Mouse (Mus musculus): ENCODE measurements around the gene Hdhd5.

The Hdhd5 gene

DNA sequence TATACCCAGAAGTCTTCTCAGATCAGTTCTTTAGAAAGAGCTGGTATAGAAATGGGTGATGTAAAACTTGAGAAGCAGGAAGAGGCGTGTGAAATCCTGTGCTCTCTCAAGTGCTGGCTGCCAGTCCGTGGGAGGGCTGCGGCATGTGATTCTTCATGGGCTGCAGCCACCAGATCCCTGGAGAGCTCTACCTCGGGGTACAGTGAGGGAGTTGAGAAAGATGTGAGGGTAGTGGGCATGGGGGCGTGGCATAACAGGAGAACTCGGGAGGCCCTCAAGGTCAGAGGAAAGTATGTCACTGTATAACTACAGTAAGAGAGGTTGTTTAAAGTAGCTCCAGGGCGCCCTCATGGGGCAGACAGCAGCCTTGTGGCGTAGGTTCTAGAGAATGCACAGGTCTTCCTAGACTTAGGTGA lies 47.9 kb downstream of the Hdhd5 start:
- peak; percentile 66 for DNase-seq (ENCODE audit: low spot score)

DNA sequence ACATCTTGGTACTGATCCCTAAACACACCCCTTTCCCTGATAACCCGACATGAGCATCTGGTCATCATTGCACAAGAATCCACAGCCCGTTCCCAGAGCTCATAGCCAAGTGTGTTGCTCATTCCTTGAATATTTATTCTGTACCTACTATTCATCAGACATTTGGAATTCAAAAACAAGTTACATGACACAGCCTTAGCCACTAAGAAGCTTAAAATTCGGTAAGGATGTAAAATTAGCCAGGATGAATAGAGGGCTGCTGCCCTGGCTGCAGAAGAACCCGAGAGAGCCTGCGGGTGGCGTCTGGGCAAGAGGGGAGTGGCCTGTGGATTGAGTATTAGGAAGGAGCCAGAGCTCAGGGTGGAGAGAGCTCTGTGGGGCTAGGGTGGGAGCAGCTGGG lies 48.4 kb downstream of the Hdhd5 start:
- no peak for DNase-seq (ENCODE audit: low spot score)

DNA sequence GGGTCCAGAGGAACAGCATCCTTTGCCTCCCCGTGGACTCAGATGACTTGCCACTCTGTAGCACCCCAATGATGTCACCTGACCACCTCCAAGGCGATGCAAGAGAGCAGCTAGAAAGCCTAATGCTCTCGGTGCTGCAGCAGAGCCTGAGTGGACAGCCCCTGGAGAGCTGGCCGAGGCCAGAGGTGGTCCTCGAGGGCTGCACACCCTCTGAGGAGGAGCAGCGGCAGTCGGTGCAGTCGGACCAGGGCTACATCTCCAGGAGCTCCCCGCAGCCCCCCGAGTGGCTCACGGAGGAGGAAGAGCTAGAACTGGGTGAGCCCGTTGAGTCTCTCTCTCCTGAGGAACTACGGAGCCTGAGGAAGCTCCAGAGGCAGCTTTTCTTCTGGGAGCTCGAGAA lies 49.1 kb downstream of the Hdhd5 start:
- DNase-seq (ENCODE audit: low spot score) = no peak

DNA sequence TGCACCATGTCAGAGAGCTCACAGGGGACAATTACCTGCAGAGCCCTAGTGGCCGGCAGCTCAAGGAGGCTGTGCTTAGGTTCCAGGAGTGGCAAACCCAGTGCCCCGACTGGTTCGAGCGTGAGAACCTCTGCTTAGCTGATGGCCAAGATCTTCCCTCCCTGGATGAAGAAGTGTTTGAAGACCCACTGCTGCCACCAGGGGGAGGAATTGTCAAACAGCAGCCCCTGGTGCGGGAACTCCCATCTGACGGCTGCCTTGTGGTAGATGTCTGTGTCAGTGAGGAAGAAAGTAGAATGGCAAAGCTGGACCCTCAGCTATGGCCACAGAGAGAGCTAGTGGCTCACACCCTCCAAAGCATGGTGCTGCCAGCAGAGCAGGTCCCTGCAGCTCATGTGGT lies 49.6 kb downstream of the Hdhd5 start:
- no peak for DNase-seq (ENCODE audit: low spot score)

DNA sequence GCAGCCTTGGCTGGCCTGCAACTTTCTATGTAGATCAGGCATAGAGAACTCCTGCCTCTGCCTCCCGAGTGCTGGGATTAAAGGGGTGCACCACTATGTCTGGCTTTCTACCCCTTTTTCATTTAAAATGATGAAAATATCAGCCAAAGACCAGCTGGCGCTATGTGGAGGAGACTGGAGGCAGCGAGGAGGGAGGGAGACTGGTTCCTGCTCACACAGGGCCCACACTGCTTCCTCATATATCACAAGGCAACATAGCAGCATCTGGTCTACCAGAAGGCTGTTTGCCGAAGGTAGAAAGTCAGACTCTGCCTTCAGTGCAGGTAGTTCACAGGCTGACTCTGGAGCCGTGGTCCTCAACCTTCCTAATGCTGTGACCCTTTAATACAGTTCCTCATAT lies 50.8 kb downstream of the Hdhd5 start:
- no peak for DNase-seq (ENCODE audit: low spot score)

DNA sequence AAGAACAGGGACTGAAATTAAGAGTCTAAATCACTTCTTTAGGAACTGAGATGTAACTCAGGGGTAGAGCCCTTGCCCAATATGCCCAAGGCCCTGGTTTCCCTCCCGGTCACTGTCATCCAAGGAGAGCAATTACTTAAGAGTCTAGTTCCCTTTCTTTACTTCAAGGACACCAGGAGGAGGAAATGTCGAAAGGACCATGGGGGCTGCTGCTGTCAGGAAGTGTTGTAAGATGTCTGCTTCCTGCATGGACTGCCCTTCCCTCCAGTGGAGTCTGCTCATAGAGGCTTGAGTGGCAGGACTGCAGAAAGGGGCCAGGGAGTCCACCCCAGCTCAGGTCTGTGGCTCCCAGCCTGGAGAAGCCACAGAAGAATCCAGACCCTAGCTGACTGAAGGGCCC lies 51.8 kb downstream of the Hdhd5 start:
- DNase-seq (ENCODE audit: low spot score) = no peak

DNA sequence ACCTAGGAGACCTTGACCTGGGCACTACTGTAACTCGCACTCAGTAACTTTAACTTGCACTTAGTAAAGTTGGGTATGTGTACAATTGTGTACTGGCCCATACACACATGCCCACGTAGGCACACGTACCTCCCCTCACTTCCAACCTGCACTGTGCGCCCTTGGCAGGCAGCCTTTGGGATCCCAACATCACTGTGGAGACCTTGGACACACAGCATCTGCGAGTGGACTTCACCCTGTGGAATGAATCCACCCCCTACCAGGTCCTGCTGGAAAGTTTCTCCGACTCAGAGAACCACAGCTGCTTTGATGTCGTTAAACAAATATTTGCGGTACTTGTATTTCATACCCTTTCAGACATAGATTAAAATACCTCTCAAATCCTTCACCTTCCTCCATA lies 55.8 kb downstream of the Hdhd5 start:
- no peak for DNase-seq (ENCODE audit: low spot score)

DNA sequence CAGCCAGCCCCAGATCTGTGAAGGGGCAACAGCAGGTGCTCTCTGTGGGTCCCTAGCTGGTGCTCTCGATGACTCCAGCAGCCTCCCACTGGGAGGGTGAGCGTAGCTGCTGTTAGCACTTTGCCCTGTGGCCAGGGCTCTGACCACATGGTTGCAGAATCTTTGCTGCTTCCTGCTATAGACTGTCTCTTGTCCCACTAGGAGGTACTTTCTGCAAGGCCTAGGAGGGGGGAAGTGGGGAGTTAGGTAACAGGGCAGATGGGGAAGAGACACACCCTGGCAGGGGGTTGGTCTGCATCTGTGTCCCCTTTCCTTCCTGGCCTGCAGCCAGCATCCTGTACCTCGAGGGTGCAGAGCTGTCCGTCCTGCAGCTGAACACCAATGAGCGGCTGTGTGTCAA lies 57.7 kb downstream of the Hdhd5 start:
- no peak for DNase-seq (ENCODE audit: low spot score)

DNA sequence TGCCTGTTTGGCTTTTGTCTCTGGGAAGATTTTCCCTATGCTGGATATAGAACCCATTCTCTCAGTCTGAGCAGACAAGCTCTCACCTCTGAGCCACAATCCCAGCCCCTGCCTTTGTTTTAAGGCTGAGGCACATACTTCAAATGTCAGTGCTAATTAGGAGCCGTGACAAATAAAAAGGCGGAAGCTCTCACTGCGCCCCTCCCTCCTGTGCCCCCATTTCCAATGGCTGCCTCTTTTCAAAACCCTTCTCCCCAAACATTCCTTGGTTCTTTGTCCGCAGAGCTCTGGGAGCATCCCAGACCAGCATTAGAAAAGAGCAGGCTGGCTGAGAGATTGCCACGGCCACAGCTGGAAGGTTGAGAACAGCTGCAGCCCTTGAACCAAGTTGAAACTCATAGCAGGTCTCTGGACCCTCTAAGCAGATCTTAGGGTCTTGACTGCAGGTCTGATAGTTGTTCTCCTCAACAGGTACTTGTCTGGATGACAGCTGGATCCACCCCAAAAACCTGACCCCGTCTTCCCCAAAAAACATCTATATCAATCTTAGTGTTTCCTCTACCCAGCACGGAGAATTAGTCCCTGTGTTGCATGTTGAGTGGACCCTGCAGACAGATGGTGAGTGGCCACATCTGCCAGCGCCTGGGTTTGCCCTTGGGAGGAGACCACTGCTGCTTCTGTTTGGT lies 58.5 kb downstream of the Hdhd5 start:
- DNase-seq (ENCODE audit: low spot score) = no peak

DNA sequence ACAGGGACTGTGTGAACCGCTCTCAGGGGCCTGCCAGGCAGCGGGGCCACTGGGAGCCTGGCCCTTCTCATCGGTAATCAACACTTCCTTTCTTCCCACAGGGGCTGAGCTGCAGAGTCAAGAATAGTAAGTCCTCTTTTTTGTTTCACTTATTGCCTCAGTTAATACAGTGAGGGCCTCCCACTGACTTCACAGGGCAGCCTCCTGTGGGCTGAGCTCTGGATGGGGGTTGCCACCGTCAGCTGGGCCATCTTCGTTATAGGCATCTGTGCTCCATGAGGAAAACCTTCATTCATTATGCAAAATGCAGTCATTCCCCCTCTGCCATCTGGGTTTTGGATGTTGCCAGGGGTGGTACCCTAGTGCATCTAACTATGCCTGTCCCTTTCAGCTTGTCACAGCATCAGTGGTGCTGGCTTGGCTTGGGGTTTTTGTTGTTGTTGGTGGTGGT lies 59.1 kb downstream of the Hdhd5 start:
- no peak for DNase-seq (ENCODE audit: low spot score)

DNA sequence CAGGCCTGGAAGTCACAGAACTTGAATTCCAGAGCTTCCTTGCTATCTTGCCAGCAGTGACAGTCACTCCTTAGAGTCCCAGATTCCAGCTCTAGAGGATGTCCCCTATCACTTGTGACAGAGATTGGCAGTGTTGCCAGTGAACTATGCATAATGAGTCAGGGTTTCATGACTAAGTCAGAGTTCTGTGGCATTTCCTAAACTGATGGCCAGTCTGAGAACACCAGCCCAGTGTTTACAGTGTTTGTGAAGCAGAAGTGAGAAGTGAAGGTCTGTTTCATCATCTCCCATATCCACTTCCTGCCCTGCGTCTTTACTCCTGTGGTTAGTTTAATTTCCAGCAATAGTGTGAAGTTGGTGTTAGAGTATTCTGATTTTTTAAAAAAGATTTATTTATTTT lies 60.5 kb downstream of the Hdhd5 start:
- DNase-seq (ENCODE audit: low spot score) = no peak

DNA sequence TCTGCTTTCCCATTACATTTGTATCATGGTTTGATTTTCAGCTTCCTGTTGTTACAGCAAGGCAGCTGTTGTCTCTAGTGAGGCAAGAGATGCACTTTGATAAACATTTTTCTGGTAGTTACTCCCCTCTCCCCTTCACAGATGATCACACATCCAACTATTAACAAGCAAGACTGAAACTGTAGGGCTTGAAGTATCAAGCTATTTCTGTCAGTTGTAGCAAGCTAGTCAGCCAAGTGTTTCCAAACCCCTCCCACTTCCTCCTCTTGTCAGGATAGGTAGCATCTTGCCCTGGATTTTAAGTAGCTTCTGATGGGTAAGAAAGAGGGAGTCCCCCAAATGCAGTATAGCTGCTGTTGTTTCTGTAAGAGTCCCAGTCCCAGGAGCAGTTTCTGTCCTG lies 61.3 kb downstream of the Hdhd5 start:
- no peak for DNase-seq (ENCODE audit: low spot score)

DNA sequence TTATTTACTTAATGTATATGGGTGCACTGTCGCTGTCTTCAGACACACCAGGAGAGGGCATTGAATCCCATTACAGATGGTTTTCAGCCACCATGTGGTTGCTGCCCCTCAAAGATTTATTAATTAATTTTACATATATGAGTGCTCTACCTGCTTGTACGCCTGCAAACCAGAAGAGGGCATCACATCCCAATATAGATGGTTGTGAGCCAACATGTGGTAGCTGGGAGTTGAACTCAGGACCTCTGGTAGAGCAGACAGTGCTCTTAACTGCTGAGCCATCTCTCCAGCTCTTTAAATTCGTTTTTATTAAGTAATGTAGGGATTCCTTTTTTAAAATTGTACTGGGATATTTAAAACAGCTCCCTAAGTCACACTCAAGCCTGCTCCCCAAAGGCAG lies 61.9 kb downstream of the Hdhd5 start:
- no peak for DNase-seq (ENCODE audit: low spot score)

DNA sequence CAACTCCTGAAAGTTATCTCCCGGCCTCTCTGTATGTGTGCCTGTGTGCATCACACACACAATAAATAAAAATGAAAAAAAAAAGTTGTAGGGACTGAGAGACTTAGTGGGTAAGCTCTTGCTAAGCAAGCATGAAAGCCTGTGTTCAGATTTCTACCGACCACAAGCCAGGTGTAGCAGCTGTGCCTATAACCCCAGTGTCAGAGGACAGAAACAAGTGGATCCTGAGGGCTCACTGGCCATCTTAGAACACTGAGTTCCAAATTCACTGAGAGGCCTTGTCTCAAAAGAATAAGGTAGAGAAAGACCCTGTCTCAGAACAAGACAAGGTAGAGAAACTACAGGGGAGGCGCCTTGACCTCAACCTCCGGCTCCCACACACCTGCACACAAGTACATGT lies 62.9 kb downstream of the Hdhd5 start:
- no peak for DNase-seq (ENCODE audit: low spot score)

DNA sequence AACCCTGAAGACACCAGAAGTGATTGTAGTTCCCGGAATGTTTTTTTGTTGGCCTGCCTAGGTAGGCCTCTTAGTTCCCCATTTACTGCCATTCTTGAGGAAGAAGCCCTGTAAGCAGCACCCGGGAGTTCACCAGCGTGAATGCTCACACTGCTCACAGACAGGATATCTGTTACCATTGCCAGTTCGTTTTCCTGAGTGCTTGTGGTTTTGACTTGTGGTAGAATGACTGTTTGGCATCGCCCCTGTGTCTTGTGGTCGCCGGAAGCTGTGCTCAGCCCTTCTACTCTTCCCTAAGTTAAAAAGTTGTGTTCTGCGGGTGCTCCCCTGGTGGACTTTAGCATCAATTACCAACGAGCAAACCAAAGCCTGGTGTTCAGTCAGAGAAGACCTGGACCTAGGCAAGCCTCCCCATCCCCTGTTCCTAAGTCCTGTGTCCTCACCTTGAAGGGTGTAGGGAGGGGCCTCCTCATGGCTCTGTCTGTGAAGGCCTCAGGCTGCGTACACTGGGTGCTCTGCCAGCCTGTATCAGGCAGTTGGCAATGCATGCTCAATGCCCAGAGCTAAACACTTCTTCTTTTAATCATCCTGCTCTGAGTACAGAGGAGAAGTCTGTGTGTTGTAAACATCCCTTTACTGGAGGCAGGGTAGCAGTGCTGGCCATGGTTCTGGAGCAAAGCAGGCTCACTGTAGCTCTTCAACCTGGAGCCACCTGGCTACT lies 64.3 kb downstream of the Hdhd5 start:
- DNase-seq (ENCODE audit: low spot score) = no peak

DNA sequence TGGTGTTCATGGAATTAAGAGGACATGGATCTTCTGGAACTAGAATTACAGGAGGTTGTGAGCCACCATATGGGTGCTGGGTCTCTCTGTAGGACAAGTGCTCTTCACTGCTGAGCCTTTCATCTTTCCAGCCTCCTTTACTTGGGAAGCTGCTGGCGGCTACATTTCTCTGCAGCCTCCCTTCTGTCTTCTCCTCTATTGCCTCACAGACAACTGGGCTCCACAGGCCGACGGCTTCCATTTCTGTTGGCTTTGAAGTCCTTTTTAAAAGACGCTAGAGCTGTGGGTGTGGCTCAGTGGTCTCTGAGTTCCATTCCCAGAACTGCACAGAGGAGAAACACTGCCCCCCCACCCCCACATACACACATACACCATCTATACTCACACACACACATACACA lies 65.7 kb downstream of the Hdhd5 start:
- DNase-seq (ENCODE audit: low spot score) = no peak

DNA sequence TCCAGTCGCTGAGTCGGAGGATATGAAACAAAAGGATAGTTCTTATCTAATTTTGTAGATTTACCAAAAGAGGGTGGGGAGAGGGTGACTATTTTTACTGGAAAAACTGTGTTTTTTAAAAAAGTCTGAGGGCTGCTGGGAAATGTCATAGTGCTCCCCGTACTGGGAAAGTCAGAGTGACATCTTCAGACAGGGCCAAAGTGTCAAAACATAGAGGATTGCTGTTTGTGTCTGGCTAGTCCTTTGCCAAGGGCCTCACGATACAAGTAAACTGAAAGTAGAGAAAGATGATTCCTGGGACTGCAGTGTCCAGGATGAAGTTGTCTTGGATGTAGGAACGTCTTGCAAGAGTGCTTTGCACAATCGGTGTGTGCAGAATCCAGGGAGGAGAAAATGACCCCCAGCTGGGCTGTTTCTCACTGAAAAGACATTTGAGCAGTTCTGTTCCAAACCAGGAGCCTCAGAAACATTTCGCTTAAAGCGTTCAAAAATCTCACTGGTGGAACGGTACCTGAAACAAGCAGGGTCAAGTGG lies 66.6 kb downstream of the Hdhd5 start:
- DNase-seq (ENCODE audit: low spot score) = no peak

DNA sequence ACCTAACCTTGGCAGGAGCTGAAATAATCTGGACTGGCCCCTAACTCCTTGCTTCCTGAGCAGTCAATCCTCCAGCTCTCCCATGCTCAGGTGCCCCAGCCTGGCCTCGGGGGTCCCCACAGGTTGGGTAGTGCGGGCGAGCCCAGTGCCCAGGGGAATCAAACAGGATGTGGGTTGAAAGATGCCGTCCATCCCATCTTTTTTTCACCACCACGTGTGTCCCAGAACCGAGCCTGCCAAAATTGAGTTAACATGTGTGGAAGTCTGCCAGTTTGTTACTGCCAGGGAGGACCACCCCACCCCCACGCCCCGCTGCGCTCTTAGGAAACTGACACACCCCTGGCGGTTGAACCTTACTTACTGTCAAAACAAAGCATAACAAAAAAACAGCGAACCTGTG lies 67.2 kb downstream of the Hdhd5 start:
- DNase-seq (ENCODE audit: low spot score) = no peak

DNA sequence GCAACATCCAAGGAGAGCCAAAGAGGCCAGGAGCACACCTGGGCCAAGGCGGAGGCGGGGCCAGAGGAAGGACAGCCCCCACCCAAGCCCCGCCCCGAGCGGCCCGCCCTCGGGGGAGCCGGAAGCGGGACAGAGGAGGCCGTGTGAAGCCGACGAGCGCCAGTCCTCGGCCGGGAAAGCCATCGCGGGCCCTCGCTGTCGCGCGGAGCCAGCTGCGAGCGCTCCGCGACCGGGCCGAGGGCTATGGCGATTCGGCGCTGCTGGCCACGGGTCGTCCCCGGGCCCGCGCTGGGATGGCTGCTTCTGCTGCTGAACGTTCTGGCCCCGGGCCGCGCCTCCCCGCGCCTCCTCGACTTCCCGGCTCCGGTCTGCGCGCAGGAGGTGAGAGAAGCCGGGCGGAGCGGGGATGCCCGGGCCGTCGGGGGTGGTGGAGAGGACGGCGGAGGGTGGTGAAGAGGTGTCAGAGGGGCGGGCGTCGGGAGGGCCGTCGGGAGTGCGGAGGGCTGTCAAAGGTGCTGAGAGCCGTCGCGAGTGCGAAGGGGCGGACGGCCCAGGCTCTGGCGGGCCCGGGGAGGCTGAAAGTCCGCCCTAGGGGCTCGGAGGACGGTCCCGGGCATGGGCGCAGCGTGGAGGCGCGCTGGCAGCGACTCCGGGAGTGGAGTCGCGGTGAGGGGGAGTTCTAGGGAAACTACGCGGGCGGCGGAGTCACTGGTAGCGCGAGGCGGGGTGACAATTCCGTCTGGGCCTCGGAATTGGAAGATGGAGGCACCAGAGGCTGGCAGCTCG lies 67.8 kb downstream of the Hdhd5 start, which contains the start of gene Il17ra:
TSS of gene Il17ra (plus strand) at position 162 of the 786 bp plus-strand sequence.
- DNase-seq (ENCODE audit: low spot score) = no peak

DNA sequence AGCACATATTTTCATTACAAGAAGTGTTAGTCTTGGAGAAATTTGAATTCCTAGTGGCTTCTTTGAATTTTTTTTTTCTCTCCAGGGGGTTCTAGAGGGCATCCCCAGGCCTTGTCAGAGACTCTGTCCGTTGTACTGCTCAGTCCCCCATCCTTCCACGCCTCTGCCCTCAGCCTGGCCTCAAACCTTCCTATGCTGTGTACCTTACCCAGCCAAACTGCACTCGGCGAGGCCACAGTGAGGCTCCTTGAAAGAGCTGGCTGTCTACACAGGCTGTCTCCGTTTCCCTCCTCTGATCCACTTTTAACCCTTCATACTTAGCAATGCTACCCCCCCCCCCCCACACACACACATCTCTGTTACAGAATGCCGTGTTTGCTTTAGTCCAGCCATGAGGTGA lies 68.9 kb downstream of the Hdhd5 start:
- DNase-seq (ENCODE audit: low spot score) = no peak

DNA sequence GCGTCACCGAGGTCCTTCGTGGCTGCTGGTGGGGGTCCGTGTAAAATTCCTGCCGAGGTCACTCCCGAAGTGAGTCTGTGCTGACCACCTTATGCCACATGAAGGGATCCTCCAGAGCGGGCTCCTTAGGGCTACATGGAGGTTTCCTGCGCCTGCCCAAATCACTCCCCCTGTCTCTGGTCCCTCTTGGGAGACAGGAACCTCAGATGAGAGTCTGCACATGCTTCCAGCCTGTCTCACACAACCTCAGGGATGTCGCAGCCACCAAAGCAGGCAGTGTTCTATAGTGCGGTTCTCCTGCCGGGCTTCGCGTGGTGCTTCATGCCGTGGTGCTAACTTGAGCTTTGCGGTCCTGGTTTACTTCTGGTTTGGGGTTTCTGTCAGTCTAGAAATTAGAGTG lies 69.9 kb downstream of the Hdhd5 start:
- DNase-seq (ENCODE audit: low spot score) = no peak

All from layer of hippocampus, adult 9-10 months (tissue).